Mouse (Mus musculus) C2C12 (cell line): Measurements from ENCODE around the gene Dusp1.

Experiments used
- CTCF ChIP-seq: IDR thresholded peaks from one replicate; pipeline ENCODE4 v1.5.1; 2011; ENCODE audit not compliant: control insufficient read depth, insufficient read depth, insufficient read length
- USF1 ChIP-seq: IDR thresholded peaks from one replicate; pipeline ENCODE4 v1.6.1; 2011; ENCODE audit warnings: low read depth, mild to moderate bottlenecking, control low read depth, moderate library complexity

DNA sequence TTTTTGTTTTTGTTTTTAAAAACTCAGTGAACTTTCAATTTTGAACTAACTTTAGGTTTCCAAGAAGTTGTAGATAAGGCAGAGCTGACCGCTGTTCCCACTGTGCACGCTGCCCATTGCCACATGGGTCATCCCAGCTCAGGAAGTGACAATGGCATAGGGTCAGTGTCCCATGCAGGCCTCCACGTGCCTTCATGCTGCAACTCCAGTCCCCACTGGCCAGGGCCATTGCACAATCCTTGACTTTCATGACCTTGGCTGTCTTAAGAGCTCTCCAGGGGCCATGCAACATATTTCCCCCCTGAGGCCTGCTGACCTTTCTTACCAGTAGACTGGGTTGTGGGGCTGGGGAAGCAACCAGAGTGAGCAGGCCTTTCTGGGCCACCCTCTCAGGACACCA lies 9.4 kb upstream of the Dusp1 start:
- no peak for TF ChIP-seq CTCF
- no peak for TF ChIP-seq USF1
